Mouse (Mus musculus): ENCODE data around the gene Tmem63a. TPM values are rescaled to one million over a fixed set of nuclear protein-coding genes. Genes with fewer than 3 reads are reported as not detected.

The Tmem63a gene
- polyA plus RNA-seq, 1 experiment from 2014 or later: 2.2 TPM

GRCm38 (mm10) chr1:181009011-181009590 is 67.0 kb downstream of the Tmem63a start:
- 91% methylated on average over 4 of the region's 4 CpGs for WGBS
- H3K4me1 ChIP-seq: 0 out of 2 replicates have a peak, but pooled peaks cover 4% of the 10 kb centered on the region
- H3K27ac ChIP-seq (replicated peaks): no peak overlapping the region
- H3K4me3 ChIP-seq: no peak overlapping the region
- no peaks in the 10 kb centered on the region for H3K9me3 ChIP-seq (replicated peaks)
- DNase-seq (ENCODE audit: low spot score): no peak
- H3K36me3 ChIP-seq: no peaks in the 10 kb centered on the region
- no peaks in the 10 kb centered on the region for H3K27me3 ChIP-seq (ENCODE audit: low read depth, poor library complexity, severe bottlenecking)

GRCm38 (mm10) chr1:181009754-181010153 is 67.6 kb downstream of the Tmem63a start:
- Histone ChIP-seq H3K9me3 (replicated peaks) (no peaks in the 10 kb centered on the region), H3K4me3 (no peak overlapping the region), H3K4me1 (0 out of 2 replicates have a peak, but pooled peaks cover 4% of the 10 kb centered on the region), H3K36me3 (no peaks in the 10 kb centered on the region), H3K27ac (replicated peaks) (no peak overlapping the region), H3K27me3 (ENCODE audit: low read depth, poor library complexity, severe bottlenecking) (no peaks in the 10 kb centered on the region)
- DNase-seq (ENCODE audit: low spot score): no peak
- 81% methylated on average over 3 of the region's 3 CpGs for WGBS

- Histone ChIP-seq H3K27me3 (ENCODE audit: low read depth, poor library complexity, severe bottlenecking) (peaks cover 2% of the 10 kb centered on the region), H3K9me3 (replicated peaks) (no peaks in the 10 kb centered on the region), H3K27ac (replicated peaks) (0 out of 2 replicates have a peak overlapping the region, but pooled peaks have one; percentile 17), H3K4me1 (peaks cover 5% of the 10 kb centered on the region; the same call in 1 of the 2 replicates), H3K4me3 (no peak overlapping the region), H3K36me3 (no peaks in the 10 kb centered on the region)
- DNase-seq (ENCODE audit: low spot score): no peak
- 66% methylated on average over 4 of the region's 4 CpGs for WGBS
Measured at GRCm38 (mm10) chr1:181010171-181010932, 68.2 kb downstream of the Tmem63a start.

- 68% methylated on average over 5 of the region's 5 CpGs for WGBS
- Histone ChIP-seq H3K27me3 (ENCODE audit: low read depth, poor library complexity, severe bottlenecking) (peaks cover 14% of the 10 kb centered on the region), H3K27ac (replicated peaks) (no peak overlapping the region), H3K4me3 (no peak overlapping the region), H3K9me3 (replicated peaks) (no peaks in the 10 kb centered on the region), H3K36me3 (no peaks in the 10 kb centered on the region), H3K4me1 (peaks cover 17% of the 10 kb centered on the region)
- DNase-seq (ENCODE audit: low spot score): no peak
Measured at GRCm38 (mm10) chr1:181011601-181012000, 69.5 kb downstream of the Tmem63a start.

GRCm38 (mm10) chr1:181012416-181012815 is 70.3 kb downstream of the Tmem63a start:
- WGBS: 84% methylated on average over 3 of the region's 3 CpGs
- no peaks in the 10 kb centered on the region for H3K36me3 ChIP-seq
- H3K9me3 ChIP-seq (replicated peaks): no peaks in the 10 kb centered on the region
- peaks cover 25% of the 10 kb centered on the region for H3K4me1 ChIP-seq
- no peak for DNase-seq (ENCODE audit: low spot score)
- no peak overlapping the region for H3K27ac ChIP-seq (replicated peaks)
- H3K27me3 ChIP-seq (ENCODE audit: low read depth, poor library complexity, severe bottlenecking): peaks cover 20% of the 10 kb centered on the region
- H3K4me3 ChIP-seq: no peak overlapping the region

- WGBS: 76% methylated on average over 6 of the region's 6 CpGs
- no peak for DNase-seq (ENCODE audit: low spot score)
Measured at GRCm38 (mm10) chr1:181013446-181013845, 71.3 kb downstream of the Tmem63a start.

DNA sequence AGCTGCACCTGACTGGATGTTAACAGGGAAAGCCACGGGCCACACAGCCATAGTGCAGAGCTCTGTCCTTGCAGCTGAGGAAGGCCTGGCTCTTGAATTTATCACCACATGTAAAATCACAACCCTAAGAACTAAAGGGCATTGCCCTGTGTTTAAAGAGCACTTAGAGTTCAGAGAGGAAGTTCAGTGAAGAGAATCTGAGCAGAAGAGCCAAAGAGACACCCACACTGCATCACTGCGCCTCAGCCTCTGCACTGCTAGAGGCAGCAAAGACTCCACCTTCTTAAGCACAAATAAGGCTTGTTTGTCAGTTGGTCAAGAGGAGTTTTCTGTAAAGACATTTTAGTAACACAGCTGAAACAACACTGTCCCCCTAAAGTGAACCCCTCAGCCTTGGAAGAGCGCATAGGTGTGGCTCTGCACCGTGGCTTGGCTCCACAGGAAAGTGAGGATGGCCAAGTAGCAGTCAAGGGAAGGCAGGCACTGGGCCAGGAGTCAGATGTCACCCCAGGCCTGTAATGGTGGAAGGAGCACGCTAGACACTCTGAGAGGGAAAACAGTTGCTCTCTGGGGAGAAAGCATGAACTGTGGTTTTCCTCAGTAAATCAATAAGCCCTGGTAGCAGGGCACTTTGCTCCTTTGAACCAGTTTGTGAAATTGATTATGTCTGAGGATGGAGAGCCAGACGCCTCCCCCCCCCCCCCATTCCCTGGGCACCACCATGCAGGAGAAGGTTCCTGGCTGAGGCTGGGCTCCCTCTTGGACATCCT is 72.8 kb downstream of the Tmem63a start:
- H3K4me3 ChIP-seq: no peak overlapping the region
- no peaks in the 10 kb centered on the region for H3K9me3 ChIP-seq (replicated peaks)
- WGBS: 80% methylated on average over 6 of the region's 6 CpGs
- no peak overlapping the region; the same call in 1 of the 2 replicates for H3K27ac ChIP-seq (replicated peaks)
- H3K4me1 ChIP-seq: peaks cover 27% of the 10 kb centered on the region
- H3K36me3 ChIP-seq: no peaks in the 10 kb centered on the region
- no peak for DNase-seq (ENCODE audit: low spot score)
- peaks cover 40% of the 10 kb centered on the region for H3K27me3 ChIP-seq (ENCODE audit: low read depth, poor library complexity, severe bottlenecking)

More at GRCm38 (mm10) chr1:181013446-181013845, 71.3 kb downstream of the Tmem63a start:
- H3K36me3 ChIP-seq: no peaks in the 10 kb centered on the region
- peaks cover 27% of the 10 kb centered on the region for H3K4me1 ChIP-seq
- H3K27me3 ChIP-seq (ENCODE audit: low read depth, poor library complexity, severe bottlenecking): peaks cover 31% of the 10 kb centered on the region
- no peak overlapping the region for H3K27ac ChIP-seq (replicated peaks)
- no peak overlapping the region for H3K4me3 ChIP-seq
- no peaks in the 10 kb centered on the region for H3K9me3 ChIP-seq (replicated peaks)

GRCm38 (mm10) chr1:181015558-181015957 is 73.4 kb downstream of the Tmem63a start:
- Histone ChIP-seq H3K4me1 (peaks cover 23% of the 10 kb centered on the region), H3K27me3 (ENCODE audit: low read depth, poor library complexity, severe bottlenecking) (peaks cover 40% of the 10 kb centered on the region), H3K4me3 (no peak overlapping the region), H3K36me3 (no peaks in the 10 kb centered on the region), H3K27ac (replicated peaks) (no peak overlapping the region; the same call in 1 of the 2 replicates), H3K9me3 (replicated peaks) (no peaks in the 10 kb centered on the region)
- no peak for DNase-seq (ENCODE audit: low spot score)

DNA sequence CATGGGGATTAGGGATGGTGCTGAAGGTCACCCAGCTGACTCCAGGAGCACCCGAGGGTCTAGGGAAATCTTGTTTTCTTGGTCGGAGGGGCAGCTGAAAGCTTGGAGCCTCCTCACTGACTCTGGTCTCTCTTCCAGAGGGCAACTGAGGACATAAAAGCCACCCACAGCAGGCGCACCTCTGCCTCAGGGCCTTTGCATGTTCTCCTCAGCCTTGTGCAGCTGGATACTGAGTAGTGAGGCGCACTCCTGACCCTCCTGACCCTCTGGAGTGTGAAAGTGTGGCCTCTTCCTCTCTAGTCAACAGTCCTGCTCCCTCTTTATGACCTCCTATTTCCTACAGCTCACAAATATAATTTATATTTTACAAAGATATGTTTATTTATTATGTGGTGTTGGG is 73.9 kb downstream of the Tmem63a start:
- Histone ChIP-seq H3K4me1 (peaks cover 23% of the 10 kb centered on the region), H3K9me3 (replicated peaks) (no peaks in the 10 kb centered on the region), H3K4me3 (peak overlapping the region; percentile 69), H3K36me3 (no peaks in the 10 kb centered on the region), H3K27ac (replicated peaks) (no peak overlapping the region), H3K27me3 (ENCODE audit: low read depth, poor library complexity, severe bottlenecking) (peaks cover 40% of the 10 kb centered on the region)
- 88% methylated on average over 4 of the region's 4 CpGs for WGBS
- DNase-seq (ENCODE audit: low spot score): no peak

DNA sequence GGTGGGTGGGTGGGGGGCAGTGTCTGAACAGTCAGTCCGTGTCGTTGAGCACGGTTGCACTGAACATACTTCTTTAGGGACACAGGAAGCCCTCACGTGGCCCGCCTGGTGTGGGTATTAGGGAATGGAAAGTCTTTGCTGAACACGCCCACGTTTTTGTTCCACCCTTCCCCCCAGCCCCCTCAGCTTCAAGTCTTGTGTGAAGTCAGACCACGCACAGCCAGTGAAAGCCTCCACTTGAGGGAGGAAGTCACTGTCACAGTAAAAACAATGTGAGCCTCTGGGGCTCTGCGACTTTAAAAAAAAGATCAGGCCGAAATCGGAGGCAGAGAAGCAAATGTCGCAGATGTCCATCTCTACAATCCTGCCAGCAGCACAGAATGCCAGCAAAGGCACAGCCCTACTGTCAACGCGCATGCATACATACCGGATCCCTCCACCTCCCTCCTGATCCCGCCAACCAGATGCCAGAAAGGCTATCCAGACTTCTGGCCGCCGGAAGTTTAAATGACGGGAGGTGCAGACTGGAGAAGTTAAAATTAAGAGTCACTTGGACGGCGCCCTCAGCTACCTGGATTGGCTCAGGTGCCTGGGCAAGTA is 74.5 kb downstream of the Tmem63a start:
- Histone ChIP-seq H3K27me3 (ENCODE audit: low read depth, poor library complexity, severe bottlenecking) (peaks cover 40% of the 10 kb centered on the region), H3K9me3 (replicated peaks) (no peaks in the 10 kb centered on the region), H3K36me3 (no peaks in the 10 kb centered on the region), H3K4me3 (peak overlapping the region; percentile 69), H3K27ac (replicated peaks) (peak overlapping the region; percentile 53; the same call in 1 of the 2 replicates), H3K4me1 (peaks cover 23% of the 10 kb centered on the region)
- 9% methylated on average over 21 of the region's 21 CpGs for WGBS
- peak; percentile 46 for DNase-seq (ENCODE audit: low spot score)

- peak; percentile 78 for DNase-seq (ENCODE audit: low spot score)
- Histone ChIP-seq H3K27ac (replicated peaks) (peak overlapping the region; percentile 53; the same call in 1 of the 2 replicates), H3K27me3 (ENCODE audit: low read depth, poor library complexity, severe bottlenecking) (peaks cover 40% of the 10 kb centered on the region), H3K4me3 (peak overlapping the region; percentile 69), H3K4me1 (peaks cover 23% of the 10 kb centered on the region), H3K9me3 (replicated peaks) (no peaks in the 10 kb centered on the region), H3K36me3 (no peaks in the 10 kb centered on the region)
- WGBS: 0% methylated on average over 22 of the region's 22 CpGs
Measured at GRCm38 (mm10) chr1:181017212-181017711, 75.1 kb downstream of the Tmem63a start.

DNA sequence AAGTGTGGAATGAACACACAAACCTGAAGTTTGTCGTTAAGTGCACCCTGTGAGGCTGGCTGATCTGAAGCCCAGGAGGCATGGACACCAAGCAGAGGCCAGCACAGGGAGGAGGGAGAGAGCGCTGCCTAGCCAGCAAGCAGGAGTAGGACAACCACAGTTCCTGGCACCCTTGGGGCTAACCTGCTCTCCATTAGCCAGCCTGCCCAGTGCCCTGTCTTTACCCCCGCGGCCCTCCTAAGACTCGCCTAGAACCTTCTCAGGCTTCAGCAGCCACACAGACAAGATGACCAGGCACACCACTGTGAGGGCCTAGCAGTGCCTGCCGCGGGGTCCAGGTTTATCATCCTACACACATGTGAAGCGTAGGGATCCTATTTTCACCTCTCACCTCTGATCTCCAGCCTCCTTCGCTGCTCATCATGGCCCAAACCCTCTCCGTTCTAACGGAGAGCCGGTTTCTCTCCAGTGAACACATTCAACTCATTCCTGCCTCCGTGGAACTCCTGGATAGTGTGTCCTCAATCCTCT is 75.8 kb downstream of the Tmem63a start:
- Histone ChIP-seq H3K36me3 (no peaks in the 10 kb centered on the region), H3K27ac (replicated peaks) (no peak overlapping the region), H3K27me3 (ENCODE audit: low read depth, poor library complexity, severe bottlenecking) (peaks cover 40% of the 10 kb centered on the region), H3K4me3 (no peak overlapping the region; the same call in 1 of the 2 replicates), H3K9me3 (replicated peaks) (no peaks in the 10 kb centered on the region), H3K4me1 (peaks cover 23% of the 10 kb centered on the region)
- no peak for DNase-seq (ENCODE audit: low spot score)
- WGBS: 78% methylated on average over 13 of the region's 13 CpGs

All from midbrain, embryonic 10.5 days (tissue).